Mouse (Mus musculus) cerebral cortex, adult 2 months (tissue): Measurements from ENCODE around the gene Plekhb1.

Experiments used
- WGBS: fragments of 180-500 bp; shearing (Covaris S2); methylation state at CpG from one replicate; pipeline ENCODE4 v1.1.7; 2018; 5-methylcytosine and 5-hydroxymethylcytosine counted together

Gene Plekhb1

GRCm38 (mm10) chr7:100662231-100662630, at the start of gene Plekhb1:
Plekhb1 (minus strand) TSS chr7:100662414.
- 87% methylated on average over 8 of the region's 8 CpGs for WGBS

- under 1% methylated on average over 23 of the region's 23 CpGs for whole genome bisulfite sequencing
Observed at GRCm38 (mm10) chr7:100706883-100707480, 44.8 kb upstream of the Plekhb1 start.

GRCm38 (mm10) chr7:100706143-100706841, 44.1 kb upstream of the Plekhb1 start, which contains the start of gene Fam168a:
Fam168a (plus strand) TSS chr7:100706635.
- WGBS = under 1% methylated on average over 37 of the region's 37 CpGs

GRCm38 (mm10) chr7:100699771-100700770, 37.9 kb upstream of the Plekhb1 start:
- WGBS = 79% methylated on average over 8 of the region's 8 CpGs

GRCm38 (mm10) chr7:100693199-100693598, 31.0 kb upstream of the Plekhb1 start:
- WGBS = 85% methylated on average over 8 of the region's 8 CpGs

- 92% methylated on average over 7 of the region's 7 CpGs for WGBS
Observed at GRCm38 (mm10) chr7:100688471-100688870, 26.3 kb upstream of the Plekhb1 start.

GRCm38 (mm10) chr7:100685061-100686030, 23.1 kb upstream of the Plekhb1 start:
- 44% methylated on average over 13 of the region's 13 CpGs for WGBS

GRCm38 (mm10) chr7:100684538-100684937, 22.3 kb upstream of the Plekhb1 start:
- WGBS = 52% methylated on average over 7 of the region's 7 CpGs

- WGBS = 68% methylated on average over 5 of the region's 5 CpGs
Observed at GRCm38 (mm10) chr7:100684081-100684480, 21.9 kb upstream of the Plekhb1 start.

- 56% methylated on average over 1 of the region's 1 CpGs for WGBS
Observed at GRCm38 (mm10) chr7:100683241-100683640, 21.0 kb upstream of the Plekhb1 start.

- 30% methylated on average over 5 of the region's 5 CpGs for WGBS
Observed at GRCm38 (mm10) chr7:100681132-100681531, 18.9 kb upstream of the Plekhb1 start.

- WGBS = 74% methylated on average over 15 of the region's 15 CpGs
Observed at GRCm38 (mm10) chr7:100678948-100679880, 17.0 kb upstream of the Plekhb1 start.

- WGBS = 86% methylated on average over 5 of the region's 5 CpGs
Observed at GRCm38 (mm10) chr7:100678052-100678451, 15.8 kb upstream of the Plekhb1 start.

- WGBS = 84% methylated on average over 2 of the region's 2 CpGs
Observed at GRCm38 (mm10) chr7:100674941-100675340, 12.7 kb upstream of the Plekhb1 start.

- 57% methylated on average over 7 of the region's 7 CpGs for WGBS
Observed at GRCm38 (mm10) chr7:100673452-100673851, 11.2 kb upstream of the Plekhb1 start.

- WGBS = 59% methylated on average over 5 of the region's 5 CpGs
Observed at GRCm38 (mm10) chr7:100670646-100671045, 8.4 kb upstream of the Plekhb1 start.

- 59% methylated on average over 11 of the region's 11 CpGs for WGBS
Observed at GRCm38 (mm10) chr7:100663729-100664304, 1.6 kb upstream of the Plekhb1 start.

- WGBS = under 1% methylated on average over 13 of the region's 13 CpGs
Observed at GRCm38 (mm10) chr7:100663190-100663589, 976 bp upstream of the Plekhb1 start.

GRCm38 (mm10) chr7:100661264-100661663, 950 bp downstream of the Plekhb1 start:
- WGBS = 90% methylated on average over 7 of the region's 7 CpGs
